Mouse (Mus musculus) liver, embryonic 14.5 days (tissue): Measurements from ENCODE around the gene Dnah14. TPM values are rescaled to one million over a fixed set of nuclear protein-coding genes. Genes with fewer than 3 reads are reported as not detected.

Experiments used
- ATAC-seq: fragments of 200-750 bp; cut with Nextera tagmentation; 2 replicates; pipeline ENCODE4 v1.8.0; 2017; ENCODE audit warnings: moderate number of reproducible peaks, mild to moderate bottlenecking, moderate library complexity; ENCODE audit not compliant: insufficient read depth
- DNase-seq, 3 experiments: peaks; one replicate each; pipeline ENCODE4 v3.0.0-alpha.2; 2012 to 2013; ENCODE audit warnings: low read depth in 3 of 3, low spot score in 3 of 3
- H3K27ac ChIP-seq: fragments of 300-500 bp; sonication (generic); 2 replicates; pipeline ENCODE4 v1.5.1; 2014; ENCODE audit warnings: moderate library complexity, mild to moderate bottlenecking, control low read depth, inconsistent platforms
- H3K27me3 ChIP-seq: fragments of 300-500 bp; sonication (generic); 2 replicates; pipeline ENCODE4 v1.6.1; 2014; ENCODE audit warnings: mild to moderate bottlenecking, low read length, moderate library complexity; ENCODE audit not compliant: control insufficient read depth, insufficient read depth
- H3K36me3 ChIP-seq: fragments of 300-500 bp; sonication (generic); replicated peaks from 2 replicates; pipeline ENCODE4 v1.6.1; 2014; ENCODE audit warnings: low read depth; ENCODE audit not compliant: control insufficient read depth, insufficient read depth
- H3K4me1 ChIP-seq, 2 experiments: fragments of 200-500 bp in 1 of 2; fragments of 300-500 bp in 1 of 2; sonication (generic) in 1 of 2; replicated peaks; 2 replicates each; pipeline ENCODE4 v1.6.1; 2012 to 2014; ENCODE audit warnings: antibody characterized with exemption in 1 of 2, inconsistent platforms in 1 of 2, low read length in 1 of 2; ENCODE audit not compliant: control insufficient read depth in 2 of 2, insufficient read depth in 2 of 2
- H3K4me2 ChIP-seq: fragments of 300-500 bp; sonication (generic); 2 replicates; pipeline ENCODE4 v1.6.1; 2014; ENCODE audit warnings: low read depth, mild to moderate bottlenecking, control low read depth, moderate library complexity
- H3K4me3 ChIP-seq, 2 experiments: fragments of 200-500 bp in 1 of 2; fragments of 300-500 bp in 1 of 2; sonication (generic) in 1 of 2; 2 replicates each; pipeline ENCODE4 v1.5.1; 2012 to 2014; ENCODE audit warnings: low read depth in 2 of 2, low read length in 2 of 2, mild to moderate bottlenecking in 2 of 2, control low read depth in 1 of 2, inconsistent platforms in 1 of 2, moderate library complexity in 1 of 2; ENCODE audit not compliant: insufficient read depth in 1 of 2
- H3K9ac ChIP-seq: fragments of 300-500 bp; sonication (generic); replicated peaks from 2 replicates; pipeline ENCODE4 v1.6.1; 2014; ENCODE audit warnings: mild to moderate bottlenecking, control low read depth, moderate library complexity
- H3K9me3 ChIP-seq: fragments of 300-500 bp; sonication (generic); 2 replicates; pipeline ENCODE4 v1.6.1; 2016; ENCODE audit warnings: low read length, mixed read lengths; ENCODE audit not compliant: control insufficient read depth
- CTCF ChIP-seq: IDR thresholded peaks from 2 replicates; pipeline ENCODE4 v1.5.1; 2016; ENCODE audit warnings: antibody characterized with exemption, low read depth, control low read depth
- EP300 ChIP-seq: IDR thresholded peaks from 2 replicates; pipeline ENCODE4 v1.6.1; 2016; ENCODE audit warnings: antibody characterized with exemption, low read depth
- WGBS: fragments of 180-500 bp; shearing (Covaris S2); extraction: QIAGEN DNeasy Blood & Tissue Kit; methylation state at CpG from one replicate; pipeline ENCODE4 v1.1.7; 2014; ENCODE audit not compliant: insufficient replicate concordance; 5-methylcytosine and 5-hydroxymethylcytosine counted together
- polyA plus RNA-seq, 2 experiments: library from polyadenylated mRNA; depleted of rRNA in 1 of 2; stranded (reverse) in 1 of 2; unstranded in 1 of 2; fragments of >200 nt; fragmentation: Nextera tagmentation in 1 of 2; extraction: Ambion mirVana in 1 of 2; gene quantifications; 2 replicates each; pipeline versions ENCODE4 v1.2.1 to v1.2.3; 2012 to 2014

Dnah14 gene
- polyA plus RNA-seq, 2 experiments: 0.03 to 5.0 TPM

- no peaks in the 10 kb centered on the region for H3K4me1 ChIP-seq
- no peaks in the 10 kb centered on the region for H3K9me3 ChIP-seq
- H3K9ac ChIP-seq: no peak overlapping the region
- TF ChIP-seq EP300 (no peak), CTCF (no peak)
- H3K4me2 ChIP-seq: no peak overlapping the region
- H3K27me3 ChIP-seq: no peaks in the 10 kb centered on the region
- H3K36me3 ChIP-seq: no peaks in the 10 kb centered on the region
- H3K27ac ChIP-seq: no peak overlapping the region
- 20% methylated on average over 10 of the region's 10 CpGs for WGBS
- DNase-seq (peak in 1 of 3 experiments; percentile 16), ATAC-seq (no peak)
- no peak overlapping the region for H3K4me3 ChIP-seq
Measured at GRCm38 (mm10) chr1:181552533-181553410, 23.6 kb upstream of the Dnah14 start.

GRCm38 (mm10) chr1:181555475-181555874 is 20.9 kb upstream of the Dnah14 start:
- Histone ChIP-seq H3K4me1 (no peaks in the 10 kb centered on the region), H3K9me3 (no peaks in the 10 kb centered on the region), H3K27ac (no peak overlapping the region), H3K27me3 (no peaks in the 10 kb centered on the region), H3K9ac (no peak overlapping the region), H3K36me3 (no peaks in the 10 kb centered on the region), H3K4me2 (no peak overlapping the region), H3K4me3 (no peak overlapping the region)
- no peak for DNase-seq
- no peak for ATAC-seq
- 25% methylated on average over 5 of the region's 5 CpGs for WGBS
- TF ChIP-seq CTCF (no peak), EP300 (no peak)

GRCm38 (mm10) chr1:181559655-181560054 is 16.7 kb upstream of the Dnah14 start:
- Histone ChIP-seq H3K36me3 (no peaks in the 10 kb centered on the region), H3K4me3 (no peak overlapping the region), H3K4me2 (no peak overlapping the region), H3K27me3 (no peaks in the 10 kb centered on the region), H3K9me3 (no peaks in the 10 kb centered on the region), H3K9ac (no peak overlapping the region), H3K4me1 (no peaks in the 10 kb centered on the region), H3K27ac (no peak overlapping the region)
- TF ChIP-seq CTCF (no peak), EP300 (no peak)
- WGBS: 58% methylated on average over 10 of the region's 10 CpGs
- DNase-seq (no peak), ATAC-seq (no peak)

- ATAC-seq (no peak), DNase-seq (no peak)
- H3K4me2 ChIP-seq: no peak overlapping the region
- TF ChIP-seq EP300: no peak
- TF ChIP-seq CTCF: no peak
- H3K36me3 ChIP-seq: no peaks in the 10 kb centered on the region
- no peaks in the 10 kb centered on the region for H3K27me3 ChIP-seq
- no peak overlapping the region for H3K9ac ChIP-seq
- no peaks in the 10 kb centered on the region for H3K9me3 ChIP-seq
- H3K4me1 ChIP-seq: no peaks in the 10 kb centered on the region
- 70% methylated on average over 6 of the region's 6 CpGs for WGBS
- H3K4me3 ChIP-seq: no peak overlapping the region
- no peak overlapping the region for H3K27ac ChIP-seq
Measured at GRCm38 (mm10) chr1:181560325-181560724, 16.0 kb upstream of the Dnah14 start.

- H3K27me3 ChIP-seq: no peaks in the 10 kb centered on the region
- H3K9me3 ChIP-seq: no peaks in the 10 kb centered on the region
- no peaks in the 10 kb centered on the region for H3K4me1 ChIP-seq
- no peak overlapping the region for H3K4me2 ChIP-seq
- DNase-seq (no peak), ATAC-seq (no peak)
- no peak overlapping the region for H3K27ac ChIP-seq
- 49% methylated on average over 9 of the region's 9 CpGs for WGBS
- no peak overlapping the region for H3K9ac ChIP-seq
- no peaks in the 10 kb centered on the region for H3K36me3 ChIP-seq
- H3K4me3 ChIP-seq: no peak overlapping the region
- TF ChIP-seq EP300 (no peak), CTCF (no peak)
Measured at GRCm38 (mm10) chr1:181560896-181561767, 15.2 kb upstream of the Dnah14 start.
